Mouse (Mus musculus): Measurements from ENCODE around the gene Prrc2b. TPM values are rescaled to one million over a fixed set of nuclear protein-coding genes. Genes with fewer than 3 reads are reported as not detected.
A peak's percentile ranks its signal among the peaks of the same experiment; 100 is the strongest.

Prrc2b gene
- polyA plus RNA-seq, 1 experiment: 1.2 TPM

DNA sequence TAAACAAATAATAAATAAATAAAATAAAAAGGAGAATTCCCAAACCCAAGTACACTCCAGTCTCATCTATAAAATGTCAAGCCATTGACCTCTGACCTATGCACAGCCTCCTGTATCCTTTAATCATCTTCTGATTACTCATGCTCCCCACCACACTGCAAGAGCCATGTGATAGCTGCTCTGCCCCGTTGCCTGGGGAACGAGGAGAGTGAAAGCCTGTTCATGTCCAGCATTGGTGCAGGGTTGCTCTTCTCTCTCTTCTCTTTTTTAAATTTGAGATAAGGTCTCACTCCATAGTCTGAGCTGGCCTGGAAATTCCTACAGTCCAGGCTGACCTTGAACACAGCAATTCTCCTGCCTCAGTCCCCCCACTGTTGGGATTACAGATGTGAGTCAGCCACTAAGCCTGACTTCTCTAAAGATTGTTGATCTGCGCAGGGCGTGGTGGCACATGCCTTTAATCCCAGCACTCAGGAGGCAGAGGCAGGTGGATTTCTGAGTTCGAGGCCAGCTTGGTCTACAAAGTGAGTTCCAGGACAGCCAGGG is 4.2 kb upstream of the Prrc2b start:
- Histone ChIP-seq H3K9me3 (ENCODE audit: control insufficient read depth, low read length) (no peaks in the 10 kb centered on the region), H3K27me3 (ENCODE audit: control insufficient read depth) (no peaks in the 10 kb centered on the region), H3K4me1 (ENCODE audit: control insufficient read depth) (peaks cover 47% of the 10 kb centered on the region), H3K36me3 (ENCODE audit: control insufficient read depth) (no peaks in the 10 kb centered on the region), H3K4me3 (replicated peaks) (no peak overlapping the region)
- TF ChIP-seq GATA1 (IDR thresholded peaks at IDR 0.05; ENCODE audit: low read length) (no peak), TAL1 (IDR thresholded peaks at IDR 0.05; ENCODE audit: low read length) (no peak)

DNA sequence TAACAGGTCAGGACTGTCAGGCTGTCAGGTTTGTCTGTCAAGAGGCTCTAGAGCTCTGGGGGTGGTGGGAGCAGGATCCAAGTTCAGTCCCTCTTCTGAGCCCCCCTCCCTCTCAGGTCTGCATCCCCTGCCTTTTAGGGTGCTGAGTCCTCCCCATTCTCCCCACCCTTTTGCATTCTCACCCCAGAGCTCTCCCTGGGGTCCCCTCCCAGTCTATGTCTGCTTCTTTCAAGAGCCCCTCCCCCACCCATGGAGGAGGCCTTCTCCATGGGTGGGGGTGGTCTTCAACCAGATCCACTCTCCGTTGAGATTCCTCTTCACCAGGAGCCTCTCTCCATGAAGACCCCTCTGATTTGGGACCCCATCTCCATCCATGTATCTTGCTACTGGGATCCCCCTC is 747 bp upstream of the Prrc2b start:
- Histone ChIP-seq H3K4me1 (ENCODE audit: control insufficient read depth) (peaks cover 60% of the 10 kb centered on the region), H3K4me3 (replicated peaks) (peak overlapping the region; percentile 91)

DNA sequence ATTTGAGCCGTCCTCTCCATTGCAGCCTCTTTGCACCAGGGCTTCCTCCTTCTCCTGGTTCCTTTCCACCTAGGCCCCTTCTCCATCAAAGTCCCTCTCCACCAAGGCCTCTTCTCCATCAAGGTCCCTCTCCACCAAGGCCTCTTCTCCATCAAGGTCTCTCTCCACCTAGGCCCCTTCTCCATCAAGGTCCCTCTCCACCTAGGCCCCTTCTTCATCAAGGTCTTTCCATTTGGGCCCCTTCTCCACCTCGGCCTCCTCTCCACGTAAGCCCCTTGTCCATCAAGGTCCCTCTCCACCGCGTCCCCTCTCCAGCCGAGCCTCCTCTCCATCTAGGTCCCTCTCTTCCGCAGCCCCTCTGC is 339 bp upstream of the Prrc2b start:
- Histone ChIP-seq H3K4me3 (replicated peaks) (peak overlapping the region; percentile 91), H3K9me3 (ENCODE audit: control insufficient read depth, low read length) (no peaks in the 10 kb centered on the region), H3K4me1 (ENCODE audit: control insufficient read depth) (peaks cover 60% of the 10 kb centered on the region), H3K36me3 (ENCODE audit: control insufficient read depth) (no peaks in the 10 kb centered on the region; the same call in none of the 2 replicates), H3K27me3 (ENCODE audit: control insufficient read depth) (no peaks in the 10 kb centered on the region)
- TF ChIP-seq TAL1 (IDR thresholded peaks at IDR 0.05; ENCODE audit: low read length) (no peak), GATA1 (IDR thresholded peaks at IDR 0.05; ENCODE audit: low read length) (no peak)

More for the DNA sequence above, 747 bp upstream of the Prrc2b start:
- TF ChIP-seq GATA1 (IDR thresholded peaks at IDR 0.05; ENCODE audit: low read length): no peak
- no peak for TF ChIP-seq TAL1 (IDR thresholded peaks at IDR 0.05; ENCODE audit: low read length)
- H3K36me3 ChIP-seq (ENCODE audit: control insufficient read depth): no peaks in the 10 kb centered on the region; the same call in none of the 2 replicates
- H3K9me3 ChIP-seq (ENCODE audit: control insufficient read depth, low read length): no peaks in the 10 kb centered on the region
- H3K27me3 ChIP-seq (ENCODE audit: control insufficient read depth): no peaks in the 10 kb centered on the region

DNA sequence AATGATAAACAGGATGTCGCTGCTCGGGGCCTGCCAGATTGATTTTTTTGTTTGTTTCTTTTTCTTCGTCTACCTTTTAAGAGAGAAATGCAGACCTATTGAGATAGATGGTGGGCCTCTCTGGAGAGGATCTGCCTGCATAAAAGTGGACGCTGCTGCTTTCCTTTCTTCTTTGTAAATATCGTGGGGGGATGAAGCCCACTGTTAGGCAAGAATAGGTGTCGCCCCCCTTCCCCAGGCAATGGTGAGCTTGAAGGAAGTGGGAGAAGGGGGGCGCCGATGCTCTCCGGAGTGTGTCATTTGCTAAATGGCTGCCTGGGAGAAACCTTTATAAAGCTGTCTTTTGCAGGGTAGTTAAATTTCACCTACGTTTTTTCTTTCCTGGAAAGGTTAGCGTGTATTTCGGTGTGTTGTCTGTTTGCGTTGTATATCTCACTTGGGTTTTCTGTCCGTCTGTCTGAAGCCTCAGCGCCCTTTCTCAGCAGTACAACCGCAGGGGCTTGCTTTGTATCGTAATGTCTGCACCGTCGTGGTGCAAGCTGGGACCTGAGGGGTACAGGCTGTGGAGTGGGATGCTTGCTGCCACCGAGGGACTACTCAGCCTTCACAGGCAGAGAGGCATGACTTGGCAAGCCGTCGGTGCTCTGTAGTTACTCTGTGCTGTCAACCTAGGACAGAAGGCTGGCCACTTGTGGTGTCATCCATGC is 931 bp downstream of the Prrc2b start:
- Histone ChIP-seq H3K36me3 (ENCODE audit: control insufficient read depth) (peaks cover 7% of the 10 kb centered on the region), H3K27me3 (ENCODE audit: control insufficient read depth) (no peaks in the 10 kb centered on the region), H3K9me3 (ENCODE audit: control insufficient read depth, low read length) (no peaks in the 10 kb centered on the region), H3K4me3 (replicated peaks) (peak overlapping the region; percentile 91), H3K4me1 (ENCODE audit: control insufficient read depth) (peaks cover 63% of the 10 kb centered on the region)
- TF ChIP-seq TAL1 (IDR thresholded peaks at IDR 0.05; ENCODE audit: low read length): no peak
- no peak for TF ChIP-seq GATA1 (IDR thresholded peaks at IDR 0.05; ENCODE audit: low read length)

DNA sequence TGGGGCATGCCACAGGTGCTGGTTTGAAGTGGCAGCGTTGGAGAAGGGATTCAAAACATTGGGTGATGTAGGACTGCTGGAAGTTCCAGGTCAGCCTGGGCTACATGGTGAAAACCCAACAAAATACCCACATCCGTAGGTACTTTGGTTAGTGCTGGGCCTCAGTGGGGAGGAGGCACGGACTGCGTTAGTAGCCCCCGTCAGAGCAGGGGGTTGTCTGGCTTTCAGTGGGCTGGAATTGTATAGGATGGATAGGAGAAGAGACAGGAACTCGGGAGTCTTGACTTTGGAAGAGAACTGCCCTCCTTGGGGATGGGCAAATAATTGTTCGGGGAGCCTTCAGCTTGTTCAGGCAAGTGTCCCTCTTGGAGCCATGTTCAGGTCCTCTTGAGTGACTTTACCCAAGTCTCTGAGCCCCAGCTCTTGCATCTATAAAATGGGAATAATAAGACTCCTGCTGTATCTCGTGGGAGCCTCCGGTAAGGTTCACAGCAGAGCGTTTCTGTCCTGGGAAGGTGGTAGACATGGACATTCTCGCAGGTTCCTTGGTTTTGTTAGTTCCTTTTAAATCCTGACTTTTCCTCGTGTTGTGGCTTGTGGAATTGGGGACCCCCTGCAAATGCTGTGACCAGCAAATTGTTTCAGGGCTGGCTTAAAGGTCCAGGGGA is 1.6 kb downstream of the Prrc2b start:
- Histone ChIP-seq H3K4me1 (ENCODE audit: control insufficient read depth) (peaks cover 67% of the 10 kb centered on the region), H3K27me3 (ENCODE audit: control insufficient read depth) (no peaks in the 10 kb centered on the region), H3K36me3 (ENCODE audit: control insufficient read depth) (peaks cover 12% of the 10 kb centered on the region), H3K4me3 (replicated peaks) (peak overlapping the region; percentile 91), H3K9me3 (ENCODE audit: control insufficient read depth, low read length) (no peaks in the 10 kb centered on the region)
- TF ChIP-seq TAL1 (IDR thresholded peaks at IDR 0.05; ENCODE audit: low read length): no peak
- TF ChIP-seq GATA1 (IDR thresholded peaks at IDR 0.05; ENCODE audit: low read length): no peak

DNA sequence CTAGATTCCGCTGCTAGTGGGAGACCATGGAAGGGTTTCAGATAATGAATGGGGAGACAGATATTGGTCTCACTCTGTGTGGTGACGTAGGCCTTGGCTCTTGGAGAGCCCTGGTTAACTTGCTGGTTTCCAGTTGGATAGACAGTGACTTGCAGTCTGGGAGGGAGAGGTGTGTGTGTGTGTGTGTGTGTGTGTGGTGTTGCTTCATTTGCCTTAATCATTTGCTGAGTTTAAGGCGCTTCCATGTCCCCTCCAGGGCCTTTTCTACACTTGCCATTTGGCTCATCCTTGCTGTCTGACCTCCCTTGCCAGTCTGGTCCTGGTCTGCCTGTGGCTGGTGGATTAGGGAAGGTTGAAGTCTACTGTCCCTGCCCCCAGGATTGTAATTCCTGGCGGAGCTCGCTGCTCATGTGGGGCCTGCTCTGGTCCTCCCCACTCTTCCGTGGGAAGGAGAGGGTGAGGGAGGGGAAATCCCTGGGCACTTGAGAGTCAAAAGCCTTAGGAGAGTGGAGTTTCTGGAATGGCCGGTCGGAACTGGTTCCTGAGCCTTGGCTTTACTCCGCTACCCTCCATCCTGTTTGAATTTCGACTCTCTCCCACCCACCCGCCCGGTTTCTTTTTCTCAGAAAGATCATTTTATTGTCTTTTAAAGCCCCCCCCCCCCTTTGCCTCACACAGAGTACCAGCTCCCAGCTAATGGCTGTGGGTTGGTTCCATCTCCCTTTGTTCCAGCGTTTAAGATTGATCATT is 2.3 kb downstream of the Prrc2b start:
- peak overlapping the region; percentile 91 for H3K4me3 ChIP-seq (replicated peaks)
- H3K27me3 ChIP-seq (ENCODE audit: control insufficient read depth): no peaks in the 10 kb centered on the region
- peaks cover 12% of the 10 kb centered on the region for H3K36me3 ChIP-seq (ENCODE audit: control insufficient read depth)
- peaks cover 67% of the 10 kb centered on the region for H3K4me1 ChIP-seq (ENCODE audit: control insufficient read depth)
- H3K9me3 ChIP-seq (ENCODE audit: control insufficient read depth, low read length): no peaks in the 10 kb centered on the region
- TF ChIP-seq TAL1 (IDR thresholded peaks at IDR 0.05; ENCODE audit: low read length) (no peak), GATA1 (IDR thresholded peaks at IDR 0.05; ENCODE audit: low read length) (no peak)

DNA sequence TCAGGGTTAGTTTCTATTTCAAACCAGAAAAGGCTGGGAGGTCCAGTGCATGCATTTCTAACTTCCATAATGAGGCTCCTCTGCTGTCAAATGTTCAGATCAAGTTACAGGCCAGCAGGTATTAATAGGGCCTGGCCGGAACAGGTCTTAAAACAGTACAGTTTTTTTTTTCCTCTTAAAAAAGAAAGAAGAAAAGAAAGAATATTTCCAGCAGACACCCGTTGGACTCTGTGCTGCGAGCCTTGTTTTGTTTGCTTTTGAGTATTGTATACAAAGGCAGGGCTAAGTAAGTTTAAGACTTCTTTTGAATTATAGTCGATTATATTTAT is 2.9 kb downstream of the Prrc2b start:
- Histone ChIP-seq H3K4me3 (replicated peaks) (peak overlapping the region; percentile 19), H3K36me3 (ENCODE audit: control insufficient read depth) (peaks cover 12% of the 10 kb centered on the region), H3K4me1 (ENCODE audit: control insufficient read depth) (peaks cover 69% of the 10 kb centered on the region), H3K27me3 (ENCODE audit: control insufficient read depth) (no peaks in the 10 kb centered on the region), H3K9me3 (ENCODE audit: control insufficient read depth, low read length) (no peaks in the 10 kb centered on the region)
- TF ChIP-seq GATA1 (IDR thresholded peaks at IDR 0.05; ENCODE audit: low read length): no peak

DNA sequence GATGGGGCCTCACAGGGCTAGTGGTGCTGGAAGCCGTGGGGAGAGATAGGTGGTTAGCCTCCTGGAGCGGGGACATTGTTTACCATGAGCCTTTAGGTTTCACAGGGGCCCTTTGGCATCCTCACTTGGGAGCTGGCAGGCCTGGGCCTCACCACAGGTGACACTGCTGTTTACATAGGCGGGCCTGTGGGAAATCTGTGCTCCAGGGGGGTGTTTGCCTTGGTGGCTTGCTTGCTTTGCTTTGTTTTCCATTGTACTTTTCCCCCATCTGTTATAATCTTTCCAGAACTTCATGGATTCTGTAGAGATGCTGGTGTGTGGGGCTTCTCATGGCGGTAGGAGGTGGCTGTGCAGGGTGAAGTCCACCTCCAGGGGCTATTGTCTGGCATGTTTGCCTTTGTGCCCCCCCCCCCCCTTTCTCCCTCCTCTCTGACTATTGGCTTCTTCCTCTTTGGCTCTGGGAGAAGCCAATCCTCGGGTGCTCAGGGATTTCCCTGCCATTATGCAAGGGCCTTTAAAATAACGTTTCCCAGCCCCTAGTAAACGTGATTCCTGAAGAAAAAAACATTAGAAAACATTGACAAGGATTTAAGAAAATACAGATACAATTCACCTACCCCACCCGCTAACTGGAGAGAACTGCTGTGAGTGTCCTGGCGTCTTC is 3.6 kb downstream of the Prrc2b start:
- Histone ChIP-seq H3K36me3 (ENCODE audit: control insufficient read depth) (peaks cover 14% of the 10 kb centered on the region), H3K4me3 (replicated peaks) (no peak overlapping the region), H3K27me3 (ENCODE audit: control insufficient read depth) (no peaks in the 10 kb centered on the region), H3K9me3 (ENCODE audit: control insufficient read depth, low read length) (no peaks in the 10 kb centered on the region), H3K4me1 (ENCODE audit: control insufficient read depth) (peaks cover 72% of the 10 kb centered on the region)
- TF ChIP-seq TAL1 (IDR thresholded peaks at IDR 0.05; ENCODE audit: low read length) (no peak), GATA1 (IDR thresholded peaks at IDR 0.05; ENCODE audit: low read length) (no peak)
